Mouse (Mus musculus) spleen, adult 2 months (tissue): ENCODE data around the gene Elp6.

Experiments
- CTCF ChIP-seq: fragments of 200-500 bp; IDR thresholded peaks from 2 replicates; pipeline ENCODE4 v1.5.1; 2011; ENCODE audit warnings: mild to moderate bottlenecking, inconsistent platforms; ENCODE audit not compliant: insufficient read depth, insufficient read length, insufficient replicate concordance; ENCODE audit errors: extremely low read depth
- POLR2A ChIP-seq: fragments of 200-500 bp; IDR thresholded peaks from 2 replicates; pipeline ENCODE4 v1.6.1; 2011; ENCODE audit warnings: low read depth, low read length, inconsistent platforms

DNA sequence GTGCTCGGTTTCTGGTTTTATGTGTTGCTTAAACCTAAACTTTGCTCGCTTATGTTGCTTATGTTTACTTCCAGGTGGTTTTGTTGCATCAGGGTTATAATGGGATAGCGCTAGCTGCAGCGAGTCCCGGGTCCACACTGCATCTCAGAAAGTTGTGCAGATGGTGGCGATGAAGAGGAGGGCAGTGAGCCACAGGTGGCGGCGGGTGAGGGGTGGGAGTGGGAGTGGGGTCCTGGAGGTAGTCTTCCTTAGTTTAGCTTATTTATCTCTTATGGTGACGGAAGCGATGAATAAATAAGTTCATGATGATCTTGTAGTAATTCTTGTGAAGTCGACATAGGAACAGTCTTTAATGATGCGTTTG lies 28.9 kb downstream of the Elp6 start:
- TF ChIP-seq CTCF (no peak), POLR2A (no peak)
